Mouse (Mus musculus) cortical plate, adult 2 months (tissue): ENCODE measurements around the gene Sec31b.

Experiments used
- CTCF ChIP-seq: fragments of 200-500 bp; IDR thresholded peaks from 2 replicates; pipeline ENCODE4 v1.5.1; 2011; ENCODE audit warnings: mild to moderate bottlenecking, control low read depth, low read length; ENCODE audit not compliant: insufficient read depth; ENCODE audit errors: extremely low read depth
- POLR2A ChIP-seq: fragments of 200-500 bp; IDR thresholded peaks from 2 replicates; pipeline ENCODE4 v1.6.1; 2011; ENCODE audit warnings: mild to moderate bottlenecking, low read length, control low read depth; ENCODE audit not compliant: insufficient read depth; ENCODE audit errors: extremely low read depth

DNA sequence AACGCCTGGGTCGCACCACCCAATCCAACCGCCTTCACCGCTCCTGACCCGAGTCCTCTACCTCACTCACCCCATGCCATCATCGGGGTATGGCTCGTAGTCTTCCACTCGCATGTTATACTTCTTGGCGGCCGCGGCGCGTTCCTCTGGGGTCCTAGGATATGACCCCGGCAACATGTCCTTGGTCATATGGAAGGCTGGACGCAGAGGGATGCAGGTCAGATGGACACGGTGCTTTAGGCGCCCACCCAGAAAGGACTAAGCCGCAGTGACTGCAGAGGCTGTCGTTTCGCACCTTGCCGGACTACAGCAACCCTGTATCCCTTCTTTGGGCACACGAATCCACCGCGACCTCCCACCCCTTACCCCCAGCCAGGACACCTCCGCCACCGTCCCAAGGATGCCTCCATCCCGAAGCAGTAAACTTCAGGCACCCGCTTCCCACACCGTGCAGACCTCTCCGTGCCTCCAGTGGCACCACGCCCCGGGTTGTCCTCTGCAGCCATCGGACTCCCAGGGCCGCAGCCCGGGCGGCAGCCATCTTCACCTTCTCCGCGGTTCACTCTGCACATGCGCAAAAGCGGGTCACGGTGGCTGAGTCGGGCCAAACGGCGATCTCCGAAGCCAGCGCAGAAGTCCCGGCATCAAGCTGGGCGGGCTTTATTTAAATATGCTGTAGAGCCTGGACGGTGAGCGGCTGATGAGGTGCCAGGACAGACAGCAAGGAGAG lies 9.4 kb upstream of the Sec31b start, which contains the start of gene Ndufb8:
- TF ChIP-seq CTCF (no peak), POLR2A (peak; percentile 86)
